Mouse (Mus musculus) E14TG2a.4 (cell line): ENCODE data around the gene Glb1l.

Source experiments
- H3K27me3 ChIP-seq: 2 replicates; pipeline ENCODE4 v1.6.1; 2014; ENCODE audit warnings: low read length, control low read depth; ENCODE audit not compliant: insufficient read depth
- H3K36me3 ChIP-seq: 2 replicates; pipeline ENCODE4 v1.6.1; 2014; ENCODE audit warnings: low read length, control low read depth; ENCODE audit not compliant: insufficient read depth
- H3K4me1 ChIP-seq: replicated peaks from 2 replicates; pipeline ENCODE4 v1.6.1; 2014; ENCODE audit warnings: low read depth, low read length, control low read depth
- H3K4me3 ChIP-seq: replicated peaks from 2 replicates; pipeline ENCODE4 v1.5.1; 2014; ENCODE audit warnings: mild to moderate bottlenecking, low read length
- H3K9me3 ChIP-seq: 2 replicates; pipeline ENCODE4 v1.6.1; 2014; ENCODE audit warnings: low read length, control low read depth
- CTCF ChIP-seq: conservative IDR thresholded peaks from 2 replicates; pipeline ENCODE4 v1.5.1; 2014; ENCODE audit warnings: low read length
- NANOG ChIP-seq: IDR thresholded peaks from 2 replicates; pipeline ENCODE4 v1.6.1; 2014; ENCODE audit warnings: borderline replicate concordance, low read length, mixed read lengths
- POU5F1 ChIP-seq: IDR thresholded peaks from 2 replicates; pipeline ENCODE4 v1.6.1; 2014; ENCODE audit warnings: low read length, borderline replicate concordance

The Glb1l gene

GRCm38 (mm10) chr1:75216797-75217585, 6.4 kb upstream of the Glb1l start:
- peaks cover 16% of the 10 kb centered on the region for H3K27me3 ChIP-seq
- no peaks in the 10 kb centered on the region for H3K9me3 ChIP-seq
- H3K36me3 ChIP-seq, result peaks cover 60% of the 10 kb centered on the region
- H3K4me1 ChIP-seq, result peaks cover 95% of the 10 kb centered on the region
- TF ChIP-seq CTCF (no peak), POU5F1 (no peak), NANOG (no peak)
- peak overlapping the region; percentile 91 for H3K4me3 ChIP-seq

GRCm38 (mm10) chr1:75215785-75216184, 5.2 kb upstream of the Glb1l start:
- Histone ChIP-seq H3K27me3 (peaks cover 14% of the 10 kb centered on the region), H3K9me3 (no peaks in the 10 kb centered on the region), H3K4me3 (0 out of 2 replicates have a peak overlapping the region, but pooled peaks have one; percentile 32), H3K4me1 (peaks cover 93% of the 10 kb centered on the region), H3K36me3 (peaks cover 66% of the 10 kb centered on the region)
- TF ChIP-seq POU5F1 (no peak), CTCF (no peak), NANOG (no peak)

GRCm38 (mm10) chr1:75214886-75215285, 4.3 kb upstream of the Glb1l start:
- Histone ChIP-seq H3K9me3 (no peaks in the 10 kb centered on the region), H3K36me3 (peaks cover 66% of the 10 kb centered on the region), H3K27me3 (peaks cover 5% of the 10 kb centered on the region), H3K4me1 (peaks cover 90% of the 10 kb centered on the region), H3K4me3 (peak overlapping the region; percentile 32)
- no peak for TF ChIP-seq CTCF
- TF ChIP-seq NANOG, result no peak
- TF ChIP-seq POU5F1, result no peak

- Histone ChIP-seq H3K4me1 (peaks cover 90% of the 10 kb centered on the region), H3K27me3 (peaks cover under 1% of the 10 kb centered on the region; the same call in 1 of the 2 replicates), H3K4me3 (peak overlapping the region; percentile 32), H3K9me3 (no peaks in the 10 kb centered on the region), H3K36me3 (peaks cover 66% of the 10 kb centered on the region)
- TF ChIP-seq POU5F1 (no peak), CTCF (no peak), NANOG (no peak)
Observed at GRCm38 (mm10) chr1:75214442-75214841, 3.8 kb upstream of the Glb1l start.

- H3K9me3 ChIP-seq, result no peaks in the 10 kb centered on the region
- no peaks in the 10 kb centered on the region for H3K27me3 ChIP-seq
- peaks cover 66% of the 10 kb centered on the region for H3K36me3 ChIP-seq
- H3K4me3 ChIP-seq, result peak overlapping the region; percentile 95
- TF ChIP-seq CTCF (no peak), NANOG (no peak), POU5F1 (no peak)
- peaks cover 91% of the 10 kb centered on the region for H3K4me1 ChIP-seq
Observed at GRCm38 (mm10) chr1:75213096-75213495, 2.5 kb upstream of the Glb1l start.

- Histone ChIP-seq H3K36me3 (peaks cover 61% of the 10 kb centered on the region), H3K9me3 (no peaks in the 10 kb centered on the region), H3K27me3 (no peaks in the 10 kb centered on the region), H3K4me1 (peaks cover 88% of the 10 kb centered on the region), H3K4me3 (peak overlapping the region; percentile 95)
- TF ChIP-seq NANOG (no peak), CTCF (no peak), POU5F1 (no peak)
Observed at GRCm38 (mm10) chr1:75212542-75212941, 1.9 kb upstream of the Glb1l start.

GRCm38 (mm10) chr1:75211141-75211708, 612 bp upstream of the Glb1l start:
- no peaks in the 10 kb centered on the region for H3K27me3 ChIP-seq
- peaks cover 75% of the 10 kb centered on the region for H3K4me1 ChIP-seq
- peaks cover 58% of the 10 kb centered on the region for H3K36me3 ChIP-seq
- no peaks in the 10 kb centered on the region; the same call in 1 of the 2 replicates for H3K9me3 ChIP-seq
- H3K4me3 ChIP-seq, result peak overlapping the region; percentile 95
- no peak for TF ChIP-seq CTCF
- TF ChIP-seq NANOG, result no peak
- TF ChIP-seq POU5F1, result no peak

- Histone ChIP-seq H3K36me3 (peaks cover 40% of the 10 kb centered on the region), H3K4me1 (peaks cover 54% of the 10 kb centered on the region), H3K27me3 (no peaks in the 10 kb centered on the region), H3K9me3 (no peaks in the 10 kb centered on the region; the same call in 1 of the 2 replicates), H3K4me3 (peak overlapping the region; percentile 78)
- TF ChIP-seq POU5F1, result no peak
- TF ChIP-seq CTCF, result no peak
- no peak for TF ChIP-seq NANOG
Observed at GRCm38 (mm10) chr1:75208967-75209678, 1.5 kb downstream of the Glb1l start.
